Mouse (Mus musculus): ENCODE measurements around the gene Map3k11. TPM values are rescaled to one million over a fixed set of nuclear protein-coding genes. Genes with fewer than 3 reads are reported as not detected.

Map3k11 gene
- polyA plus RNA-seq, 1 experiment, result 22.9 TPM

GRCm38 (mm10) chr19:5726961-5727578, 38.5 kb downstream of the Map3k11 start:
- TF ChIP-seq POLR2A (IDR thresholded peaks at IDR 0.05; ENCODE audit: borderline replicate concordance, extremely low read depth, insufficient read depth, insufficient read length, poor library complexity, severe bottlenecking) (no peak), CTCF (IDR thresholded peaks at IDR 0.05; ENCODE audit: borderline replicate concordance, extremely low read depth, insufficient read depth, insufficient read length) (no peak)
- no peak for DNase-seq (ENCODE audit: low read depth)

GRCm38 (mm10) chr19:5727701-5728100, 39.2 kb downstream of the Map3k11 start:
- DNase-seq (ENCODE audit: low read depth), result peak; percentile 88
- TF ChIP-seq CTCF (IDR thresholded peaks at IDR 0.05; ENCODE audit: borderline replicate concordance, extremely low read depth, insufficient read depth, insufficient read length) (peak; percentile 97), POLR2A (IDR thresholded peaks at IDR 0.05; ENCODE audit: borderline replicate concordance, extremely low read depth, insufficient read depth, insufficient read length, poor library complexity, severe bottlenecking) (no peak)

- DNase-seq (ENCODE audit: low read depth), result peak; percentile 81
Measured at GRCm38 (mm10) chr19:5728631-5729443, 40.3 kb downstream of the Map3k11 start.

DNA sequence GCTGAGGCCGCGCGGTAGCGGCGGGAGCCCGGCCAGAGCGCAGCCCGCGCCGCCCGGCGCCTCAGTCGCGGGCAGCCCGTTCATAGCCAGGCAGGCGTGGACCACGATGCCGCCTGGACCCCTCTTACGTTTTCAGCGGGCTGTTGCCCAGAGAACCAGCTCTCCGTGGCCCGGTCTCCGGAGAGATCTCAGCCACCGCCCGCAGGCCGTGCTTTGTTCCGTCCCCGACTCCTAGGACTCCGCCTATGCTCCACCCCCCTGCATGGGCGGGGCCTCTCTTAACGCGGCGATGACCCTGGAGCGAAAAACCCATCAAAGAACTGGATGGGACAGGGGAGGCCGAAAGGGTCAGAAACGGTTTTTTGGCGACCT, 40.9 kb downstream of the Map3k11 start, which contains the start of gene Fam89b:
Gene Fam89b, minus strand, starts transcription at position 210 of the 372 bp plus-strand sequence.
- TF ChIP-seq CTCF (IDR thresholded peaks at IDR 0.05; ENCODE audit: borderline replicate concordance, extremely low read depth, insufficient read depth, insufficient read length) (no peak), POLR2A (IDR thresholded peaks at IDR 0.05; ENCODE audit: borderline replicate concordance, extremely low read depth, insufficient read depth, insufficient read length, poor library complexity, severe bottlenecking) (peak; percentile 94)

More at GRCm38 (mm10) chr19:5728631-5729443, 40.3 kb downstream of the Map3k11 start:
- TF ChIP-seq POLR2A (IDR thresholded peaks at IDR 0.05; ENCODE audit: borderline replicate concordance, extremely low read depth, insufficient read depth, insufficient read length, poor library complexity, severe bottlenecking) (no peak), CTCF (IDR thresholded peaks at IDR 0.05; ENCODE audit: borderline replicate concordance, extremely low read depth, insufficient read depth, insufficient read length) (no peak)

GRCm38 (mm10) chr19:5730314-5731186, 42.0 kb downstream of the Map3k11 start:
- no peak for DNase-seq (ENCODE audit: low read depth)

More for the DNA sequence above, 40.9 kb downstream of the Map3k11 start, which contains the start of gene Fam89b:
- peak; percentile 93 for DNase-seq (ENCODE audit: low read depth)

GRCm38 (mm10) chr19:5731264-5731978, 42.9 kb downstream of the Map3k11 start:
- peak; percentile 99 for DNase-seq (ENCODE audit: low read depth)
- TF ChIP-seq CTCF (IDR thresholded peaks at IDR 0.05; ENCODE audit: borderline replicate concordance, extremely low read depth, insufficient read depth, insufficient read length), result no peak
- TF ChIP-seq POLR2A (IDR thresholded peaks at IDR 0.05; ENCODE audit: borderline replicate concordance, extremely low read depth, insufficient read depth, insufficient read length, poor library complexity, severe bottlenecking), result peak; percentile 49; the same call in 1 of the 2 replicates

More at GRCm38 (mm10) chr19:5730314-5731186, 42.0 kb downstream of the Map3k11 start:
- TF ChIP-seq POLR2A (IDR thresholded peaks at IDR 0.05; ENCODE audit: borderline replicate concordance, extremely low read depth, insufficient read depth, insufficient read length, poor library complexity, severe bottlenecking), result no peak
- TF ChIP-seq CTCF (IDR thresholded peaks at IDR 0.05; ENCODE audit: borderline replicate concordance, extremely low read depth, insufficient read depth, insufficient read length), result no peak

GRCm38 (mm10) chr19:5734325-5734724, 45.8 kb downstream of the Map3k11 start:
- DNase-seq (ENCODE audit: low read depth), result no peak
- TF ChIP-seq POLR2A (IDR thresholded peaks at IDR 0.05; ENCODE audit: borderline replicate concordance, extremely low read depth, insufficient read depth, insufficient read length, poor library complexity, severe bottlenecking) (no peak), CTCF (IDR thresholded peaks at IDR 0.05; ENCODE audit: borderline replicate concordance, extremely low read depth, insufficient read depth, insufficient read length) (no peak)

GRCm38 (mm10) chr19:5739446-5739845, 50.9 kb downstream of the Map3k11 start:
- DNase-seq (ENCODE audit: low read depth), result no peak
- no peak for TF ChIP-seq CTCF (IDR thresholded peaks at IDR 0.05; ENCODE audit: borderline replicate concordance, extremely low read depth, insufficient read depth, insufficient read length)
- no peak for TF ChIP-seq POLR2A (IDR thresholded peaks at IDR 0.05; ENCODE audit: borderline replicate concordance, extremely low read depth, insufficient read depth, insufficient read length, poor library complexity, severe bottlenecking)

DNA sequence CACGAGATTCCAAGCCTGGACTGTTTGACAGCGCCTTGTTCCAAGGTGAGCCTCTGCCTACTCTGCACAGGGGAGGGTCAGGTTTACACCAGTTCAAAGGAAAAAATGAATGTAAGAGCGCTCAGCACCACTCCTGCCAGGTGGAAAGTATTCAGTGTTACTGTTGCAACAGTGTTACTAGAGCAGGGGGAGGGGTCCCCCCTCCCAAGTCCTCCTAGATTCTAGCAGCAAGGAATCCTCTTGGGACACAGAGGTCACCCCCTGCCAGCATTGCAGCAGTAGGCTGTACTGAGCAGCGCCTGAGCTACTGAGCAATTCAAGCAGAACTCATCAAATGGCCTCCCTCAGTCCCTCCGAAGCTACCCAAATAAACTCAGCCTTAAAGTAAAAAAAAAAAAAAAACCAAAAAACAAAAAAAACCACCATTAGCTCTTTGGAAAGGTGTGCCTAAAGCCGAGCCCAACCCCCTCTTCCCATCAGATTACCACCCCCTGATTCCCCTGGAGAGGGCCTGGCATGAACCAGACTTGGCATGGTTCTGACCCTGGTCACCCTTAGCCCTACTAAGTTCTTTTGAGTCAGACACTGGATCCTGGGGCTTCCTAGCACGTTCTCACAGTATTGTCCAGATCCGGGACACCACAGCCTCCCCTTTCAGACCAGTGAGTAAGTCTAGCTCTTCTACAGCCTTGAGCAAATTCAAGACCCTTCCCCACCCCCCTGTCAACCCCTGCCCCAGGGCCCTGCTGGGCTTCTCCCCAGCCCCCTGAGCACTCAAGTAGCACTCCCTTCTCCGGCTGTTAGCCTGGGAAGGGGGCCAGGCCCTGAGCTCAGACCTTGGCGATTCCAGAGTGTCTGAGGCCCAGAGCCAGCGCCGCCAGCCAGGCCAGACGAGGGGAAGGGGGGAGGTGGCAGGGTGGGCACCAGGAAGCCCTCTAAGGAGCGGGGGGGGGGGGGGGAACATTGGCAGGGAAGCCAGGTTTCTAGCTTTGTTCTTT, 52.1 kb downstream of the Map3k11 start, which contains the start of gene Ltbp3:
Gene Ltbp3, plus strand, starts transcription at position 585 of the 998 bp plus-strand sequence.
- TF ChIP-seq CTCF (IDR thresholded peaks at IDR 0.05; ENCODE audit: borderline replicate concordance, extremely low read depth, insufficient read depth, insufficient read length), result no peak
- no peak for TF ChIP-seq POLR2A (IDR thresholded peaks at IDR 0.05; ENCODE audit: borderline replicate concordance, extremely low read depth, insufficient read depth, insufficient read length, poor library complexity, severe bottlenecking)
- DNase-seq (ENCODE audit: low read depth), result peak; percentile 95
